In genomic region chr8:120531775-120532516, GRCm38 (mm10) we compare ENCODE assay signal across 11 mouse cellular contexts. TPM values are rescaled to one million over a fixed set of nuclear protein-coding genes. Genes with fewer than 3 reads are reported as not detected.
DNase-seq lines count a peak whose midpoint lies in the region; ATAC-seq lines count a peak whose summit lies in the region.
"Had no signal": no experiment of that assay in that cellular context is flagged by ENCODE, and none has a peak within 500 bp of the region (broad histone marks: within the 10 kb centered on the region; RNA-seq: fewer than 3 reads in every experiment).

No protein-coding gene starts in this region.

- H3K27me3 ChIP-seq in liver, embryonic 11.5 days (replicated peaks; ENCODE audit: control insufficient read depth, insufficient read depth, low read length) = no peaks in the 10 kb centered on the region
- no peaks in the 10 kb centered on the region for H3K27me3 ChIP-seq in forebrain, embryonic 15.5 days
- H3K27me3 ChIP-seq in limb, embryonic 11.5 days (ENCODE audit: control insufficient read depth, insufficient read depth, low read length) = no peaks in the 10 kb centered on the region
- no peaks in the 10 kb centered on the region for H3K27me3 ChIP-seq in neural tube, embryonic 13.5 days
- H3K27me3 ChIP-seq: Patski had no signal

- peak overlapping the region; percentile 63 for H3K27ac ChIP-seq in liver, embryonic 11.5 days (ENCODE audit: low read depth, low read length)
- peak overlapping the region; percentile 98 for H3K27ac ChIP-seq in forebrain, embryonic 15.5 days (replicated peaks)
- peak overlapping the region; percentile 25; the same call in 1 of the 2 replicates for H3K27ac ChIP-seq in limb, embryonic 11.5 days (replicated peaks; ENCODE audit: low read depth, low read length)
- peak overlapping the region; percentile 97 for H3K27ac ChIP-seq in neural tube, embryonic 13.5 days (replicated peaks)

- H3K4me2 ChIP-seq in liver, embryonic 11.5 days = peak overlapping the region; percentile 54
- peak overlapping the region; percentile 27 for H3K4me2 ChIP-seq in forebrain, embryonic 15.5 days (replicated peaks)
- H3K4me2 ChIP-seq in limb, embryonic 11.5 days (ENCODE audit: low read depth, severe bottlenecking) = no peak overlapping the region; the same call in 1 of the 2 replicates
- H3K4me2 ChIP-seq in neural tube, embryonic 13.5 days = peak overlapping the region; percentile 75

- no peak for DNase-seq in liver, embryonic 11.5 days (ENCODE audit: low spot score)
- DNase-seq in liver = no peak
- DNase-seq in limb, embryonic 11.5 days (ENCODE audit: low spot score) = no peak
- no peak for DNase-seq in adrenal gland, postnatal 36 days
- no peak for DNase-seq in layer of hippocampus, postnatal 14 days (ENCODE audit: low spot score in 2 of 2)
- DNase-seq: cerebellum, adult 8-10 months; kidney, adult 11 months had no signal

- ATAC-seq in liver, embryonic 11.5 days (replicated peaks; ENCODE audit: low FRiP score) = no peak
- ATAC-seq in forebrain, embryonic 15.5 days (replicated peaks) = peak; percentile 6; the same call in 1 of the 2 replicates
- ATAC-seq in limb, embryonic 11.5 days (ENCODE audit: insufficient number of reproducible peaks, low FRiP score, low TSS enrichment, low read depth) = no peak
- ATAC-seq in neural tube, embryonic 13.5 days (ENCODE audit: low read depth) = no peak; the same call in 1 of the 2 replicates
- no peak for ATAC-seq in CD4-positive, CD25-positive, alpha-beta regulatory T cell, adult 4 months
- ATAC-seq: Patski had no signal

- H3K9ac ChIP-seq in liver, embryonic 11.5 days (ENCODE audit: low read depth, low read length) = peak overlapping the region; percentile 42; the same call in 1 of the 2 replicates
- H3K9ac ChIP-seq in forebrain, embryonic 15.5 days (replicated peaks) = no peak overlapping the region
- H3K9ac ChIP-seq in limb, embryonic 11.5 days (ENCODE audit: low read length) = no peak overlapping the region
- H3K9ac ChIP-seq in neural tube, embryonic 13.5 days = peak overlapping the region; percentile 63

- WGBS in liver, embryonic 11.5 days = 56% methylated on average over 10 of the region's 10 CpGs
- 34% methylated on average over 10 of the region's 10 CpGs for WGBS in forebrain, embryonic 15.5 days
- 36% methylated on average over 10 of the region's 10 CpGs for WGBS in limb, embryonic 11.5 days
- 34% methylated on average over 10 of the region's 10 CpGs for WGBS in neural tube, embryonic 13.5 days

- H3K4me1 ChIP-seq in liver, embryonic 11.5 days (replicated peaks; ENCODE audit: control insufficient read depth, insufficient read depth, low read length) = peaks cover 91% of the 10 kb centered on the region
- H3K4me1 ChIP-seq in forebrain, embryonic 15.5 days = peaks cover 91% of the 10 kb centered on the region
- H3K4me1 ChIP-seq in limb, embryonic 11.5 days (ENCODE audit: control insufficient read depth, insufficient read depth, low read length) = peaks cover 81% of the 10 kb centered on the region
- H3K4me1 ChIP-seq in neural tube, embryonic 13.5 days (replicated peaks) = peaks cover 88% of the 10 kb centered on the region

- H3K36me3 ChIP-seq in liver, embryonic 11.5 days (ENCODE audit: control insufficient read depth, insufficient read depth, low read length) = no peaks in the 10 kb centered on the region
- no peaks in the 10 kb centered on the region for H3K36me3 ChIP-seq in forebrain, embryonic 15.5 days
- no peaks in the 10 kb centered on the region for H3K36me3 ChIP-seq in limb, embryonic 11.5 days (ENCODE audit: control insufficient read depth, insufficient read depth, low read length)
- H3K36me3 ChIP-seq in neural tube, embryonic 13.5 days = no peaks in the 10 kb centered on the region

- peak overlapping the region; percentile 8; the same call in 1 of the 2 replicates for H3K4me3 ChIP-seq in liver, embryonic 11.5 days (ENCODE audit: low read depth, low read length)
- H3K4me3 ChIP-seq in forebrain, embryonic 15.5 days = no peak overlapping the region
- no peak overlapping the region for H3K4me3 ChIP-seq in limb, embryonic 11.5 days (ENCODE audit: low read depth, low read length)
- no peak overlapping the region for H3K4me3 ChIP-seq in neural tube, embryonic 13.5 days

- H3K9me3 ChIP-seq in liver, embryonic 11.5 days (ENCODE audit: control insufficient read depth, low read length) = no peaks in the 10 kb centered on the region
- H3K9me3 ChIP-seq in forebrain, embryonic 15.5 days = no peaks in the 10 kb centered on the region
- H3K9me3 ChIP-seq in limb, embryonic 11.5 days (ENCODE audit: control insufficient read depth, low read length) = no peaks in the 10 kb centered on the region
- no peaks in the 10 kb centered on the region for H3K9me3 ChIP-seq in neural tube, embryonic 13.5 days

RNA-seq across cellular contexts. Expression of gene Gins2, which starts 57.2 kb away (rescaled TPM):
- polyA plus RNA-seq in liver, embryonic 11.5 days (2014; fragmentation: Nextera tagmentation; extraction: Ambion mirVana) = 125 and 127 TPM in 2 replicates
- 27.1 and 34.2 TPM in 2 replicates for polyA plus RNA-seq in forebrain, embryonic 15.5 days (2015; fragmentation: Nextera tagmentation; extraction: Ambion mirVana)
- polyA plus RNA-seq in limb, embryonic 11.5 days (2014; fragmentation: Nextera tagmentation; extraction: Ambion mirVana) = 130 and 132 TPM in 2 replicates
- polyA plus RNA-seq in neural tube, embryonic 13.5 days (2015; fragmentation: Nextera tagmentation; extraction: Ambion mirVana) = 20.1 and 21.5 TPM in 2 replicates
- 10 to 100 TPM in 1 of 2 experiments, 1 to 10 TPM in 1; 6.3 to 11.0 TPM for total RNA-seq in adrenal gland, postnatal 36 days (2021)
- polyA plus RNA-seq in CD4-positive, CD25-positive, alpha-beta regulatory T cell, adult 4 months (2017; shearing (Covaris generic)) = 10 to 100 TPM; 14.6 to 20.6 TPM
- 1 to 10 TPM; 2.0 to 3.4 TPM for total RNA-seq in layer of hippocampus, postnatal 14 days (2021)

Comparison
In these comparisons a context has a peak if more than half of its experiments do, and no peak if none do; other contexts are left out.
1. H3K27ac ChIP-seq: peak in every context shown above with its lines; median percentile 98 in forebrain, embryonic 15.5 days; 97 in neural tube, embryonic 13.5 days; 63 in liver, embryonic 11.5 days; 25 in limb, embryonic 11.5 days.
2. H3K9ac ChIP-seq: peak in liver, embryonic 11.5 days (single experiment) and neural tube, embryonic 13.5 days (single experiment); none in forebrain, embryonic 15.5 days (single experiment) and limb, embryonic 11.5 days (single experiment).